Mouse (Mus musculus) heart, embryonic 14.5 days (tissue): ENCODE results near the gene Gm42957. TPM values are rescaled to one million over a fixed set of nuclear protein-coding genes. Genes with fewer than 3 reads are reported as not detected.
"Not testable (repeated sequence)": the region's sequence is repeated elsewhere in the genome, so short reads cannot be mapped to it uniquely, and the experiment has no call there.

Experiments
- ATAC-seq: fragments of 200-750 bp; cut with Nextera tagmentation; 2 replicates; pipeline ENCODE4 v1.8.0; 2017; ENCODE audit warnings: low read depth, moderate TSS enrichment; ENCODE audit not compliant: insufficient number of reproducible peaks, insufficient read depth, low FRiP score
- H3K27ac ChIP-seq, 2 experiments: fragments of 200-500 bp in 1 of 2; fragments of 300-500 bp in 1 of 2; sonication (generic) in 1 of 2; replicated peaks in 1 of 2; 2 replicates each; pipeline ENCODE4 v1.5.1; 2012 to 2014; ENCODE audit warnings: low read depth in 2 of 2, low read length in 2 of 2, control low read depth in 1 of 2, mild to moderate bottlenecking in 1 of 2, mixed read lengths in 1 of 2; ENCODE audit not compliant: control insufficient read depth in 1 of 2, insufficient read depth in 1 of 2
- H3K27me3 ChIP-seq: fragments of 300-500 bp; sonication (generic); 2 replicates; pipeline ENCODE4 v1.6.1; 2014; ENCODE audit warnings: mild to moderate bottlenecking, low read length, control low read depth; ENCODE audit not compliant: control insufficient read depth, insufficient read depth
- H3K36me3 ChIP-seq: fragments of 300-500 bp; sonication (generic); 2 replicates; pipeline ENCODE4 v1.6.1; 2014; ENCODE audit warnings: mild to moderate bottlenecking, control low read depth, low read length, mixed read lengths; ENCODE audit not compliant: control insufficient read depth, insufficient read depth
- H3K4me1 ChIP-seq, 2 experiments: fragments of 200-500 bp in 1 of 2; fragments of 300-500 bp in 1 of 2; sonication (generic) in 1 of 2; 2 replicates each; pipeline ENCODE4 v1.6.1; 2012 to 2014; ENCODE audit warnings: low read length in 2 of 2, control low read depth in 1 of 2, mixed read lengths in 1 of 2; ENCODE audit not compliant: control insufficient read depth in 2 of 2, insufficient read depth in 2 of 2
- H3K4me2 ChIP-seq: fragments of 300-500 bp; sonication (generic); 2 replicates; pipeline ENCODE4 v1.6.1; 2014; ENCODE audit warnings: mild to moderate bottlenecking, low read length
- H3K4me3 ChIP-seq, 2 experiments: fragments of 200-500 bp in 1 of 2; fragments of 300-500 bp in 1 of 2; sonication (generic) in 1 of 2; 2 replicates each; pipeline ENCODE4 v1.5.1; 2012 to 2014; ENCODE audit warnings: low read length in 2 of 2, mild to moderate bottlenecking in 2 of 2, control low read depth in 1 of 2, low read depth in 1 of 2, moderate library complexity in 1 of 2; ENCODE audit not compliant: control insufficient read depth in 1 of 2, insufficient read depth in 1 of 2
- H3K9ac ChIP-seq: fragments of 300-500 bp; sonication (generic); 2 replicates; pipeline ENCODE4 v1.6.1; 2014; ENCODE audit warnings: mild to moderate bottlenecking, low read length
- H3K9me3 ChIP-seq: fragments of 300-500 bp; sonication (generic); 2 replicates; pipeline ENCODE4 v1.6.1; 2016; ENCODE audit warnings: low read length, control low read depth; ENCODE audit not compliant: control insufficient read depth
- WGBS: fragments of 180-500 bp; shearing (Covaris S2); extraction: QIAGEN DNeasy Blood & Tissue Kit; methylation state at CpG from one replicate; pipeline ENCODE4 v1.1.7; 2014; 5-methylcytosine and 5-hydroxymethylcytosine counted together
- polyA plus RNA-seq: library from polyadenylated mRNA; unstranded; fragments of >200 nt; fragmentation: Nextera tagmentation; extraction: Ambion mirVana; gene quantifications from 2 replicates; pipeline ENCODE4 v1.2.1, GENCODE M21; 2014

The Gm42957 gene
- polyA plus RNA-seq, 1 experiment from 2014 or later: 0.07 TPM

- 25% methylated on average over 10 of the region's 10 CpGs for WGBS
- Histone ChIP-seq H3K4me1 (peaks cover 3 to 42% of the 10 kb centered on the region in 2 experiments), H3K9me3 (no peaks in the 10 kb centered on the region), H3K36me3 (peaks cover 11% of the 10 kb centered on the region; the same call in 1 of the 2 replicates), H3K27ac (peak overlapping the region; percentile 89 to 93), H3K9ac (peak overlapping the region; percentile 82), H3K4me2 (peak overlapping the region; percentile 81), H3K27me3 (no peaks in the 10 kb centered on the region), H3K4me3 (peak overlapping the region; percentile 61 to 69)
- no peak for ATAC-seq
Observed at GRCm38 (mm10) chr3:96601941-96602703, 33.2 kb upstream of the Gm42957 start.

DNA sequence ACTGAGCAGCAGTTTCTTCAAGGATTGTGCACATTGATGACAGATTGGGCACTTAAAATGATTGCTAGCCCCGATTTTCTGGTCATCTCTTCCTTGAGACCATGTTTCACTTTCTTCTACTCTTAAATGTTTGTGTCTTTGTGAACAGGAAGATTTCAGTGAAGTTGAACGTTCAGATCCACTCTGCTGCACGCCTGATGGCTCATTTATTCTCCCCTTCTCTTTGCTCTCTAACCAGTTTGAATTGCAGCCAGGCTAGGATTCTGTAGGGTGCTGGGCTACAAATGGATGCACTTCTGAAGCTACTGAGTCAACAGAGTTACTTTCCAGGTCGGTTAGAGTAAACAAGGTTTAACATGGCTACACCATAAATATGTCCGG is 32.6 kb upstream of the Gm42957 start:
- peak overlapping the region; percentile 89 to 93 for H3K27ac ChIP-seq
- peak overlapping the region; percentile 82 for H3K9ac ChIP-seq
- 53% methylated on average over 5 of the region's 5 CpGs for WGBS
- H3K36me3 ChIP-seq: peaks cover 11% of the 10 kb centered on the region; the same call in 1 of the 2 replicates
- no peaks in the 10 kb centered on the region for H3K27me3 ChIP-seq
- peak overlapping the region; percentile 81 for H3K4me2 ChIP-seq
- H3K9me3 ChIP-seq: no peaks in the 10 kb centered on the region
- no peak for ATAC-seq
- H3K4me1 ChIP-seq: peaks cover 3 to 42% of the 10 kb centered on the region in 2 experiments
- peak overlapping the region; percentile 61 to 69 for H3K4me3 ChIP-seq

- H3K27ac ChIP-seq: peak overlapping the region in 1 of 2 experiments; percentile 93; a peak in 2 of 4 replicates
- H3K27me3 ChIP-seq: no peaks in the 10 kb centered on the region
- ATAC-seq: no peak
- peak overlapping the region; percentile 81 for H3K4me2 ChIP-seq
- peak overlapping the region in 1 of 2 experiments; percentile 69; a peak in 1 of 4 replicates for H3K4me3 ChIP-seq
- 68% methylated on average over 5 of the region's 5 CpGs for WGBS
- peaks cover 3 to 42% of the 10 kb centered on the region in 2 experiments for H3K4me1 ChIP-seq
- peak overlapping the region; percentile 82 for H3K9ac ChIP-seq
- peaks cover 11% of the 10 kb centered on the region; the same call in 1 of the 2 replicates for H3K36me3 ChIP-seq
- H3K9me3 ChIP-seq: no peaks in the 10 kb centered on the region
Observed at GRCm38 (mm10) chr3:96603311-96603710, 32.0 kb upstream of the Gm42957 start.

- H3K27me3 ChIP-seq, H3K9me3 ChIP-seq, ATAC-seq, H3K4me3 ChIP-seq, H3K27ac ChIP-seq, H3K4me2 ChIP-seq, H3K9ac ChIP-seq: not testable (repeated sequence)
- Histone ChIP-seq H3K4me1 (peaks cover 5 to 35% of the 10 kb centered on the region in 2 experiments), H3K36me3 (peaks cover 19% of the 10 kb centered on the region)
- WGBS: 93% methylated on average over 3 of the region's 4 CpGs
Observed at GRCm38 (mm10) chr3:96606007-96606406, 29.3 kb upstream of the Gm42957 start.

- no peaks in the 10 kb centered on the region for H3K9me3 ChIP-seq
- no peak overlapping the region for H3K4me2 ChIP-seq
- WGBS: 91% methylated on average over 4 of the region's 4 CpGs
- no peaks in the 10 kb centered on the region for H3K27me3 ChIP-seq
- H3K27ac ChIP-seq: no peak overlapping the region
- H3K4me1 ChIP-seq: peaks cover 5 to 35% of the 10 kb centered on the region in 2 experiments
- no peak overlapping the region for H3K9ac ChIP-seq
- no peak for ATAC-seq
- no peak overlapping the region for H3K4me3 ChIP-seq
- peaks cover 25% of the 10 kb centered on the region for H3K36me3 ChIP-seq
Observed at GRCm38 (mm10) chr3:96606618-96607017, 28.7 kb upstream of the Gm42957 start.

DNA sequence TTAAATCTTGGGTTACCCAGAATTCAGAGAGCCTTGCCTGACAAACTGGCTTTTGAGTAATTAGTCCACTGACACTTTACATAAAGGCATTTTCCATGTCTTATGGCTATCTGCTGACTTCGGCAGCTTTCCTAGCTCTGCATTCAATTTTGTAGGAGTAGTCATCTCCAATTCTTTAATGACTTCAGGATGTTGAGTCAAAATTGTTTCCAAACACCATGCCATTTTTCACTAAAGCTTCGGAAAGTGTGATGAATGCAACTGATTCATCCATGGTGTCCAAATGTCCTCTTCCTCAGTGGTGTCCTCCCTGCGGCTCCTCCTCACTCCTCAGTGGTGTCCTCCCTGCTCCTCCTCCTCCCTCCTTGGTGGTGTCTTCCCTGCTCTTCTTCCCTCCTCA is 17.3 kb upstream of the Gm42957 start:
- H3K27ac ChIP-seq: no peak overlapping the region
- H3K27me3 ChIP-seq: no peaks in the 10 kb centered on the region
- no peak for ATAC-seq
- no peaks in the 10 kb centered on the region for H3K9me3 ChIP-seq
- no peak overlapping the region for H3K4me2 ChIP-seq
- no peak overlapping the region for H3K4me3 ChIP-seq
- no peak overlapping the region for H3K9ac ChIP-seq
- WGBS: 90% methylated on average over 3 of the region's 3 CpGs
- H3K36me3 ChIP-seq: peaks cover 80% of the 10 kb centered on the region
- H3K4me1 ChIP-seq: no peaks in the 10 kb centered on the region

- H3K4me1 ChIP-seq: no peaks in the 10 kb centered on the region
- no peak overlapping the region for H3K9ac ChIP-seq
- no peaks in the 10 kb centered on the region for H3K9me3 ChIP-seq
- no peaks in the 10 kb centered on the region for H3K27me3 ChIP-seq
- H3K4me2 ChIP-seq: no peak overlapping the region
- peaks cover 74% of the 10 kb centered on the region for H3K36me3 ChIP-seq
- ATAC-seq: no peak
- no peak overlapping the region for H3K4me3 ChIP-seq
- WGBS: 86% methylated on average over 4 of the region's 4 CpGs
- H3K27ac ChIP-seq: no peak overlapping the region
Observed at GRCm38 (mm10) chr3:96623201-96623600, 12.1 kb upstream of the Gm42957 start.
